Mouse (Mus musculus): ENCODE data around the gene Prss8.
"Not testable (repeated sequence)": the region's sequence is repeated elsewhere in the genome, so short reads cannot be mapped to it uniquely, and the experiment has no call there.

Prss8 gene

DNA sequence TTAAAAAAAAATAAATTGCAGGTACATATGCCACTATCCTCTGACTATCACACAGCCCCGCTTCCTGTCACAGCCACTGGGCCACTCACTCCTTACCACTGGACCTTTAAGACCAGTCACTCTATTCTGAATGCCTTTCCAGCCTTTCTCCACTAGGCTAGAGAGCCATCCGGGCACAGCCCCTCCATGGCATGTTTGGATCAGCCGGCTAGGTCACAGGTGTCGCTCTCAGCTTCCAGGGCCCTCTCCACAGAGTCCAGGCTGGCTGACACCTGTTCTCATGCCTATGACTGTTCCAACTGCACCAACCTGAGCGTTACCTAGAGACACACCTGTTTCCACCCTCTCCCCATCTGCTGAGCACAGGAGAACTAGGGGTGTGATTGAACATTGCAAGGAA, 1.3 kb downstream of the Prss8 start:
- no peak for DNase-seq (ENCODE audit: low spot score)

GRCm38 (mm10) chr7:127927726-127928125, 2.2 kb downstream of the Prss8 start:
- no peak for DNase-seq (ENCODE audit: low spot score)

GRCm38 (mm10) chr7:127926846-127927245, 3.1 kb downstream of the Prss8 start:
- no peak for DNase-seq (ENCODE audit: low spot score)

GRCm38 (mm10) chr7:127926066-127926465, 3.8 kb downstream of the Prss8 start:
- DNase-seq (ENCODE audit: low spot score), result no peak

GRCm38 (mm10) chr7:127925252-127925651, 4.7 kb downstream of the Prss8 start:
- no peak for DNase-seq (ENCODE audit: low spot score)

DNA sequence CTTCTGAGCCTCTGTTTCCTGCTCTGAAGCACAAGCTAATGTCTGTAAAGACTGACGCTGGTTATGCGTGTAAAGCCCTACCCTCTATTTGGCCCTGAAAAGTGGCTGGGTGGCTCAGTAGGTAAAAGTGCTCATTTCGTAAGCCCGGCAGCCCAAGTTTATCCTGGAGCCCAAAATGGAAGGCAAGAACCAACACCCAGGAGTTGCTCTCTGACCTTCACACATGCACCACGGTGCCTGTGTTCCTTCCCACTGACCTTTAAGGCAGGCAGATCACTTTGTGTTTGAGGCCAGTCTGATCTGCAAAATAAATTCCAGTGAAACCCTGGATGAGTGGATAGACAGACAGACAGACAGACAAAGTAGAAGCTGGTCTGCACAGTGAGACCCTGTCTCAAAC, 6.2 kb downstream of the Prss8 start:
- DNase-seq (ENCODE audit: low spot score), result no peak

DNA sequence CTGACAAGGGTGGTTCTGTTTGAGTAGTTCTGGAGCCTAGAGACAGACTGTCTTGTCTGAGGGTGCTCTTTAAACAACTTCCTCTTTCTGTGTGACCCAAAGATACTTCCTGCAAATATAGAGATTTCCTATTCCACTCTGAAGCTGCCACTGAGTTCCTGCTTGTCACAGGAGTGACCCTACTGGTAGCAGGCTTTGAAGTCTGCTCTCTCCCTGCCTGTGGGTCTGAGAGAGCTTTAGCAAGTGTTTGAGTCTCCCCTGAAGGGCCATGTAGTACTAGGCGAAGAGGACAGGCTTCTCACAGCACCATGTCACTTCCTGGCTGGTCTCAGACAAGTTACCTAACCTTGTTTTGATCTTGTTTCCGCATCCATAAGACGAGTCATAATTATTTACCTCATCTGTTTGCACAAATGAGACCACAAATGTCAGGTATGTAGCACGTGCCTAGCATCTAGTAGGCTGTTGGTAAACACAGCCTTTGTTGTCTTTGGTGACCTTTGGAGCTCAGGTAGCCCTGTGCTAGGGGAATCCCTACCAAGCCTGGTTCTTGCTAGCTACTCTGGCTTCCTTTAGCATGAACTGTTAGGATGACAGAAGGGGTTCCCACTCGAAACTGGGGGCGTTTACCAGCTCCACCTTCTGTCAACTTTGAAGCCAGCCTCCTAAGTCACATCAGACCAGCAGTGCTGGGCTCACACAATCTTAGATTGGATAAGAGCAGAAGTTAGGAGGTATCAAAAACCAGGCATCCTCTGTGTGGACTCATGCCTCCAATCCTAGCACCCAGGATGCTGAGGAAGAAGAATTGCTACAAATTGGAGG, 7.2 kb downstream of the Prss8 start:
- DNase-seq (ENCODE audit: low spot score), result no peak

GRCm38 (mm10) chr7:127921516-127921915, 8.4 kb downstream of the Prss8 start:
- peak; percentile 50 for DNase-seq (ENCODE audit: low spot score)

GRCm38 (mm10) chr7:127919290-127919689, 10.6 kb downstream of the Prss8 start:
- DNase-seq (ENCODE audit: low spot score), result peak; percentile 47

GRCm38 (mm10) chr7:127918203-127918602, 11.7 kb downstream of the Prss8 start:
- peak; percentile 61 for DNase-seq (ENCODE audit: low spot score)

DNA sequence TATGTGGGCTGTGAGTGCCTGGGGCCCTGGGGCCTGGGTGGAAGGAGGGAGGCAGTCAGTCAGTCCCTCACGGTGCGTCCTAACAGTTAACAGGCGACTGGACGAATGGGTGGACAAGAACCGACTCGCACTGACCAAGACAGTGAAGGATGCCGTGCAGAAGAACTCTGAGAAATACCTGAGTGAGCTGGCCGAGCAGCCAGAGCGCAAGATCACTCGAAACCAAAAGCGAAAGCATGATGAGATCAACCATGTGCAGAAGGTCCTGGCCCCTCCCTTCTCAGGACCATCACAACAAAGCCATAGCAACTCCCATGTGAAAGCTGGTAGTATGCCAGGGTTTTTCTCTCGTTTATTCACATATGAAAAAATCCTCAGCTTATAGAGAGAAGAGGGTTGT, 14.6 kb downstream of the Prss8 start:
- no peak for DNase-seq (ENCODE audit: low spot score)

DNA sequence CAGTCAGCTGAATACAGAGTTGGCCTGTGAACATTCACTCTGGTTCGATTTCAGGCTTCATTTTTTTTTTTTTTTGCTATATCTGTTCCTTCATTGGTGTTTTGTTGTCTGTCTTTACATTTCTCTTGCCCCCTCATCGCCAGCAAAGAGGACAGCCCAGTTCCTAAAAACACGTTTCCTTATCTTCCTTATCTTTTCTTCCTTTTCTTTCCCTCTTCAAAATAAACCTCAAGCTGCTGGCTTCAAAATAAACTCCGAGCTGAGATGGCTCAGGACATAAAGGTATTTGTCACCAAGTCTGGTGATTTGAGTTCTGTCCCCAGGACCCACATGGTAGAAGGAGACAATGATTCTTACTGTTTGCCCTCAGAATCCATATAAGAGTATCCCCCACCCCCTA, 17.0 kb downstream of the Prss8 start:
- no peak for DNase-seq (ENCODE audit: low spot score)

DNA sequence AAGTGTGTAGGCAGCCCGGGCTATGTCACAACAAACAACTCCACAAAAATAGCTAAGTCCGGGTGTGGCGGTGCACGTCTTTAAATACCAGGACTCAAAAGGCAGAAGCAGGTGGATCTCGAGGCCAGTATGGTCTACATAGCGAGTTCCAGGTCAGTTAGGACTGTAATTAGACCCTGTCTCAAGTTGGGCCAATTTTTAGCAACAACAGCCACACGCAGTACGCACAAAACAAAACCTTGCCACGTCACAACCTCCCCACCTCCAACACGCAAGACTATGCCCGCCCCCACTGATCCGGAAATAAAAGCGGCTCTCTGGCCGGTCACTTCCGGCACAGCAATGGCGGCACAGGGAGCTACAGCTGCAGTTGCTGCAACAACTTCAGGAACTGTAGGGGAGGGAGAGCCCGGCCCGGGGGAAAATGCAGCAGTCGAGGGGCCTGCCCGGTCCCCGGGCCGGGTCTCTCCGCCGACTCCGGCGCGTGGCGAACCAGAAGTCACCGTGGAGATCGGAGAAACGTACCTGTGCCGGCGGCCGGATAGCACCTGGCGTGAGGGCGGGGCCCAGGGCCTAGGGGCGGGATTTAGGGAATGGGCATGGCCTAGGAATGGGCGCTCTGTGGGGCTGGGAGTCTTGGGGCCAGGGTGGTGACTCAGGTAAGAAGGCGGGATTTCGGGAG, 17.6 kb downstream of the Prss8 start, which contains the start of gene Kat8:
Gene Kat8 (plus strand): TSS at position 327 of the 682 bp plus-strand sequence.
- peak; percentile 97 for DNase-seq (ENCODE audit: low spot score)

GRCm38 (mm10) chr7:127908656-127909055, 21.2 kb downstream of the Prss8 start:
- no peak for DNase-seq (ENCODE audit: low spot score)

GRCm38 (mm10) chr7:127907939-127908338, 22.0 kb downstream of the Prss8 start:
- no peak for DNase-seq (ENCODE audit: low spot score)

- DNase-seq (ENCODE audit: low spot score), result peak; percentile 88
These were observed 25.7 kb downstream of the Prss8 start, which contains the start of gene Bckdk for GRCm38 (mm10) chr7:127903971-127904796. Bckdk (plus strand) TSS chr7:127904082.

- DNase-seq (ENCODE audit: low spot score), result no peak
These were observed 28.1 kb downstream of the Prss8 start for GRCm38 (mm10) chr7:127901772-127902171.

DNA sequence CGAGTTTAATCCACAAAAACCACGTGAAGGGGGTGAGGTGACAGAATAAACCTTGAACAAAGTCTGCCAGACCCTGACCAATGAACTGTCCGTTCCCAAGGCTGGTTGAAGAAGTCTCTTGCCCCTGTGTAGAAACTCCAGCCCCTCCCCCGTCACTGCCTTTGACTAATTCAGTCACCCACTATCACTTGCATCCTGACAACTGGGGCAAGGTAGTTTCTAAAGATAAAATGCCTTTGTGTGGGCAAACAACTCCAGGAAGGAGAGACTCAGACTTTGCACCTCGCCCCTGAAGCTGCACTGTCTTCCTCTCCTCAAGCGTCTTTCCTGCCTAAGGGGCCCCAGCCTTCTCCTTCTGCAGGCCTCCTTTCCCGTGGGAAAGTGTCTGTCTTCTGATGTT, 29.9 kb downstream of the Prss8 start:
- no peak for DNase-seq (ENCODE audit: low spot score)

- no peak for DNase-seq (ENCODE audit: low spot score)
These were observed 31.5 kb downstream of the Prss8 start for GRCm38 (mm10) chr7:127898179-127898956.

DNA sequence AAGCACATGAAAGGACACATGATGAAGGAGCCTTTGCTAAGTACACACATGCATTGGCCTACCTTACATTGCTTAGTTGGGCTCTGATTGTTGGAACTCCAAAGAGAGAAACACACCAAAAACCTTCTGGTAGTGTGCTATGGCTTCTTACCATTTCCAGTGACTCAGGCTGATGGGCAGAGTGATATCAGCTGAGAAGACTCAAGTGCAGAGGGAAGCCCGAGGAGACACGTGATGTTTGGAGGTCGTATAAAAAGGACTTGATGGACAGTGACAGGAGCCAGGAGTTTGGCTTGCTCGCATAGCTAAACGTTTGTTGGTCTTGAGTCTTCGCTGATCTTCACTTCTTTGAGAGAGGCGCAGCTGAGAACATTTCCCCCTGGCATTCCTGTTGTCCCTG, 32.4 kb downstream of the Prss8 start:
- no peak for DNase-seq (ENCODE audit: low spot score)

- peak; percentile 67 for DNase-seq (ENCODE audit: low spot score)
These were observed 33.5 kb downstream of the Prss8 start for GRCm38 (mm10) chr7:127896384-127896783.

DNA sequence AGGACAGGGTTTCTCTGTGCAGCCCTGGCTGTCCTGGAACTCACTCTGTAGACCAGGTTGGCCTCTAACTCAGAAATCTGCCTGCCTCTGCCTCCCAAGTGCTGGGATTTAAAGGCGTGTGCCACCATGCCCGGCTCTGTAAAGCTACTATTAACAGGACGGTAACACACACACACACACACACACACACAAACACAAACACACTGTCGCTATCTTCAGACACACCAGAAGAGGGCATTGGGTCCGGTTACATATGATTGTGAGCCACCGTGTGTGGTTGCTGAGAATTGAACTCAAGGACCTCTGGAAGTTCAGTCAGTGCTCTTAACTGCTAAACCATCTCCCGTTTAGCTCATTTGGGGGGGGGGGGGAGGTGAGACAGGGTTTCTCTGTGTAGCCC, 34.0 kb downstream of the Prss8 start:
- DNase-seq (ENCODE audit: low spot score), result not testable (repeated sequence)
